Mouse (Mus musculus): Measurements from ENCODE around the gene Olfr643. TPM values are rescaled to one million over a fixed set of nuclear protein-coding genes. Genes with fewer than 3 reads are reported as not detected.
"Not testable (repeated sequence)": the region's sequence is repeated elsewhere in the genome, so short reads cannot be mapped to it uniquely, and the experiment has no call there.

Olfr643 gene
- total RNA-seq, 2 experiments from 2014 or later, result not detected

GRCm38 (mm10) chr7:103970852-103971251 is 166.4 kb downstream of the Olfr643 start, which contains the start of gene Olfr635:
Gene Olfr635, plus strand, starts transcription at chr7:103971152.
- no peak within 1 kb of the TSS for H3K27ac ChIP-seq
- no peak within 1 kb of the TSS for H3K4me3 ChIP-seq
- no peak for DNase-seq (ENCODE audit: low spot score in 2 of 2)
- TF ChIP-seq CTCF (conservative IDR thresholded peaks at IDR 0.05), result no peak

- DNase-seq (ENCODE audit: low spot score in 2 of 2); H3K27ac ChIP-seq; H3K4me3 ChIP-seq: not testable (repeated sequence)
These were observed 170.3 kb downstream of the Olfr643 start for GRCm38 (mm10) chr7:103966873-103967272.

Other genes with a start within 250 kb of the Olfr643 start
- gene Olfr64, start 242.9 kb downstream of the Olfr643 start, total RNA-seq (2021), result not detected
- gene Olfr65, start 233.9 kb downstream of the Olfr643 start, total RNA-seq (2021), result not detected
- not detected for gene Olfr631, start 208.6 kb downstream of the Olfr643 start, total RNA-seq (2021)
- not detected for gene Olfr632, start 203.1 kb downstream of the Olfr643 start, total RNA-seq (2021)
- gene Olfr633, start 193.0 kb downstream of the Olfr643 start, total RNA-seq (2021), result not detected
- under 1 TPM; 0.05 to 0.07 TPM for gene Olfr635, start 166.3 kb downstream of the Olfr643 start, total RNA-seq (2021)
- gene Olfr638, start 138.7 kb downstream of the Olfr643 start, total RNA-seq (2021), result not detected
- gene Olfr639, start 120.1 kb downstream of the Olfr643 start, total RNA-seq (2021), result under 1 TPM; 0.07 to 0.10 TPM
- gene Olfr640, start 111.8 kb downstream of the Olfr643 start, total RNA-seq (2021), result not detected
- not detected for gene Olfr641, start 102.0 kb downstream of the Olfr643 start, total RNA-seq (2021)
- not detected for gene Olfr642, start 84.7 kb downstream of the Olfr643 start, total RNA-seq (2021)
- not detected for gene 4930516K23Rik, start 76.0 kb downstream of the Olfr643 start, total RNA-seq (2021)
- gene Olfr644, start 65.5 kb downstream of the Olfr643 start, total RNA-seq (2021), result not detected
- not detected for gene Olfr645, start 51.9 kb downstream of the Olfr643 start, total RNA-seq (2021)
- under 1 TPM in 1 of 2 experiments, not detected in 1; 0.18 TPM for gene Olfr646, start 32.5 kb downstream of the Olfr643 start, total RNA-seq (2021)
- not detected for gene Ubqln5, start 7.6 kb downstream of the Olfr643 start, total RNA-seq (2021)
- gene Ubqln3, start 5.9 kb upstream of the Olfr643 start, total RNA-seq (2021), result not detected
- gene Ubqlnl, start 13.2 kb upstream of the Olfr643 start, total RNA-seq (2021), result not detected
- gene Olfm5, start 27.4 kb upstream of the Olfr643 start, total RNA-seq (2021), result not detected
- under 1 TPM; 0.20 to 0.26 TPM for gene Olfr648, start 46.0 kb upstream of the Olfr643 start, total RNA-seq (2021)
- gene Olfr649, start 58.6 kb upstream of the Olfr643 start, total RNA-seq (2021), result not detected
- gene Trim6, start 81.4 kb upstream of the Olfr643 start, total RNA-seq (2021), result under 1 TPM; 0.25 to 0.28 TPM
- 1 to 10 TPM; 1.1 to 2.0 TPM for gene Trim34a, start 107.1 kb upstream of the Olfr643 start, total RNA-seq (2021)
- gene Trim5, start 150.7 kb upstream of the Olfr643 start, total RNA-seq (2021), result under 1 TPM; 0.49 to 0.76 TPM
- 1 to 10 TPM; 2.5 to 2.9 TPM for gene Trim12a, start 178.1 kb upstream of the Olfr643 start, total RNA-seq (2021)
- not detected for gene Trim34b, start 192.1 kb upstream of the Olfr643 start, total RNA-seq (2021)
- gene Trim12c, start 216.0 kb upstream of the Olfr643 start, total RNA-seq (2021), result 1 to 10 TPM; 1.5 to 2.1 TPM
- gene Trim30b, start 232.5 kb upstream of the Olfr643 start, total RNA-seq (2021), result not detected